Mouse (Mus musculus) c-Kit-positive CD71-negative TER-119-negative erythroid progenitor cells, embryonic 14.5 days (primary cell): ENCODE results near the gene Pafah1b3.

ENCODE experiments used
- DNase-seq: peaks from one replicate; pipeline ENCODE4 v3.0.0-alpha.2; 2013; ENCODE audit warnings: low read depth

Gene Pafah1b3

GRCm38 (mm10) chr7:25281166-25281733 lies 16.5 kb downstream of the Pafah1b3 start:
- no peak for DNase-seq

DNA sequence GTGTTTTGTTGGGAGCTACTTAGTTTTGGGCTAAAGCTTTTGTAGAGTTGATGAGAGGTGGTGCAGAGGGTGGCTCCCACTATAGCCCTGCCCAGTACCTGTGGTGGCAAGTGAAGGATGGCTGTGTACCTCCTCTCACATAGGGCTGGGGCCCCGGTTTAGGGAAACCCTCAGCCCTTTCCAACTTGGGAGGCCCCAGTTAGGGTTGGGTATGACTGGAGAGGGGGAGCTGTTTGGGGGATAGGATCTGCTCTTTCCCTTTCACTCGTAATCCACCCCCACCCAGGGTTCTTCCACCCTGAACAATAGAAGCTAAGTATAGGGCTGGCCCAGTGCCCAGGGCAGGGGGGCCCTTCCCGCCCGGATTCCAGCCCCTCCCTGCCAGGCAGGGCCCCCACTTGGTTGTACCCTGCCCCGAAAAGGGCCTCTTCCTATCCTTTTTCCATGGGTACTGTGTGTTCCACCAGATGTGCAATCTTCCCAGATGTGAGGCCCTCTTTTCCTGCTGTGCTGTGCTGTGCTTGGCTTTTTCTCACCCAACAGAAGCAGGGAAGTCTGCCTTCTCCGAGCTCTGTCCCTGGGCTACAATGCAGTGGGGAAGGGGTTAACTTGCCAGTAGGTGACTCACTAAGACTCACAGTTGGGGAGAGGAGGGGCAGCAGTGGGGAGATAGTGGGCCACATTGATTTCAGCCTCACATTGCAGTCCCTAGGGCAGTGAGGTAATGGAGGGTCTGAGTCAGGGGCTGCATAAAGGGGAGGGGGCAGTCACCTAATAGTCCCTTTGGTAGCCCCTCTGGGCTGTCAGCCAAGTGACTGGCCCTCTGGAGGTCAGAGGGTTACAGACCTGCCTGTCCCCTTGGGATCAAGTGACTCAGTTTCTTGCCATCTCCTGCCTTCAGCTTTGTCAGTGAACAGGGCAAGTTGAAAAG lies 17.7 kb downstream of the Pafah1b3 start:
- no peak for DNase-seq

DNA sequence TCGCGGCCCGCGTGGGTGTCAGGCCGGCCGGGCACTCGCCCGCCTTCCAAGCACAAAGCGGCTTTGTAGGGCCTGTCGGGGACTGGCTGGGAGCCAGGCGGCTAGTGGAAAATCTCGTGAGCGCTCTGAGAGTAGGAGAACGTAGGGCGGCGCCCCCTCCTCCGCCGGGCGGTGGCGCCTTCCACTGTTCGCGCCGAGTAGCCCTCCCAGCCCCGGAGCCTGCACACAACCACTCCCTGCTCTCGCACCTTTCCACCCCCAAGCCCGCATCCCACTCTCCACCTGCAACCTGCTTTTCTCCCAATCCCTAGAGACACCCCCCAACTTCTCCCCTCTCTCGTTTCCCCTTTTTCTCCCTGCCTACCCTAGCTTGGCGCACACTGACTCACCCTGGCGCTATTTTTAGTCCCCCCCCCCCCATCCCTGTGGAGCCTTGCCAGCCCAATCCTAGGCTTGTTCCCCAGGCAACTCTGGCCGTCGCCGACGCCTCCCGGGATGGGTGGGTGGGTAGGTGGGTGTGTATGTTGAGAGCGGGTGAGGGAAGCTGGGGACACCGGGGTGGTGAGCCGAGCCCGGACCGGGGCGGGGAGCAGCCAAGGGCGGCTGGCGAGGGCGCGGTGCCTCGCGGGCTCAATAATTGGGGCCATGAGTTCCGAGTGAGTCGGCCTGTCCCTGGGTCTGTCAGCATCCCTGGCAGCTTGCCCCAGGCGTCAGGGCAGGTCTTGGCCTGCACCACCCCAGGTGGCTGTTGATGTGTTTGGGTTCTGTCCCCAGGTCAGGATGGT lies 18.5 kb downstream of the Pafah1b3 start:
- DNase-seq, result no peak

GRCm38 (mm10) chr7:25278341-25279075 lies 19.3 kb downstream of the Pafah1b3 start:
- DNase-seq, result peak; percentile 85

DNA sequence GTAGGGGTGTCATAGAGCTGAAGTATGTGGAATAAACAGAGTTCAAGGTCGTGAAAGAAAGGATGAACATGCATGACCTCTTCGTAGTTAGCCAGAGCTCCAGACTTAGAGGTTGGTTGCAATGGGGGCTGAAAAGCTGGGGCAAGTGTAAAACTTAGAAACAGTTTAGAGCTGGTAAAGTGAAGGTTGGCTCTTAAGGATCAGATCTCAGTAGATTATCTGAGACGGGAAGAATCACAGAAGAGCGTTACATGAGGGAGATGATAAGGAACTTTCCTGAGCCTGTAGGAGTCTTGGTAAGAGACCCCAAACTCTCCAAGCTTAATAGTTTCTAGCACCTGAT lies 19.8 kb downstream of the Pafah1b3 start:
- DNase-seq, result no peak

GRCm38 (mm10) chr7:25277405-25277804 lies 20.4 kb downstream of the Pafah1b3 start:
- no peak for DNase-seq

GRCm38 (mm10) chr7:25275555-25276298 lies 22.1 kb downstream of the Pafah1b3 start:
- DNase-seq, result no peak

- no peak for DNase-seq
These were observed 22.8 kb downstream of the Pafah1b3 start for GRCm38 (mm10) chr7:25274996-25275395.

DNA sequence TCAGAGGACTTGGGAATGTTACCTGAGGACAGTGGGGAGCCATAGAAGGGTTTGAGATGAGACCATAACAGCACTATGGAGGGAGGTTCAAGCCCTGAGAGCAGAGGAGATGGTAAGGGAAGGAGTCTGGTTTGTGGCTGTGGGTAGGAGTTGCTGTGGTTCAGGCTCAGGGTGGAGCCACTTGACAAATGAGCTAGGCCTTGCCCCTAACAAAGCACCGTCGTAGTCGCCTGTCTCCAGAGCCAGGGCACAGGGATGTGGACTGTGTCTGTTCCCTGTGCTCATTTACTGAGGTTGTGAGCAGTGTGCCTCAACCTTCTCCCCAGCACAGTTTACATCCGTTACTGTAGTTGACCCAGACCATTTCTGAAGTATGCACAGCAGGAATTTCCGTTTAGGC lies 23.2 kb downstream of the Pafah1b3 start:
- DNase-seq, result no peak

DNA sequence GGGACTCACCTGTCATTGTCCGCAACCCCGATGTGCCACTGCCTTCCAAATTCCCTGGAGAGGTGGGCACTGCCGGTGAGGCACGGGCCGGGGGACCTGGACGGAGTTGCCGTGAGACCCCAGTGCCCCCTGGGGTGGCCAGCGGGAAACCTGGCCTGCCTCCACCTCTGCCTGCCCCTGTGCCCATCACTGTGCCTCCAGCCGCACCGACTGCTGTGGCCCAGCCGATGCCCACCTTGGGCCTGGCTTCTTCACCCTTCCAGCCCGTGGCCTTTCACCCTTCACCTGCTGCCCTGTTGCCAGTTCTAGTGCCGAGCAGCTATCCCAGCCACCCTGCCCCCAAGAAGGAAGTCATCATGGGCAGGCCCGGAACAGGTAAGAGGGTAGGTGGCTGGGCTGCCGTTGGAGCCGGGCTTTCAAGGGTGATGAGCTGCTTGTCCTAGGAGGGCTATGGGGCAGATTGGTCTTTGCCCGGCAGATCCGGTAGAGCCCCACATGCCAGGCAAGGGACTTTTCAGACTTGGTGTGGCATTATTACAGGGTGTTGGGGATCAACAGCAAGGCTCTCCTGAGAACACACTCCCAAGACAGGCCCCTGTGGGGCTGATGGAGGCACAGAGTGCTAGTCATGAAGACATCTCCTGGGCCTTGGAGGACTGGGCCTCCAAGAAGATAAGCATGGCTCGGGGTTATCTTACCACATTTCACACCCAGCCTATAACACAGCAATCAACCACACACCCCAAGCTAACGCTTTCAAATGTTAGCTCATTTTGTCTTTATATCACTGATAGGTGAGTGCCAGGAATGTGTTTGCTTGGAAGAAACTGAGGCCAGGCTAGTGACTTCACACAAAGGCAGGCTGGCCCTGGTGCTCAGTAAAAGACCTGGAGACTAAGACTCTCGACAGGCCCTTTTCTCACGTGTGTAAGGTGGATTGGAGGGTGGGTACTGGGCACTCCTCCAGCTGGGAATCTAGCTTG lies 24.2 kb downstream of the Pafah1b3 start:
- DNase-seq, result no peak

DNA sequence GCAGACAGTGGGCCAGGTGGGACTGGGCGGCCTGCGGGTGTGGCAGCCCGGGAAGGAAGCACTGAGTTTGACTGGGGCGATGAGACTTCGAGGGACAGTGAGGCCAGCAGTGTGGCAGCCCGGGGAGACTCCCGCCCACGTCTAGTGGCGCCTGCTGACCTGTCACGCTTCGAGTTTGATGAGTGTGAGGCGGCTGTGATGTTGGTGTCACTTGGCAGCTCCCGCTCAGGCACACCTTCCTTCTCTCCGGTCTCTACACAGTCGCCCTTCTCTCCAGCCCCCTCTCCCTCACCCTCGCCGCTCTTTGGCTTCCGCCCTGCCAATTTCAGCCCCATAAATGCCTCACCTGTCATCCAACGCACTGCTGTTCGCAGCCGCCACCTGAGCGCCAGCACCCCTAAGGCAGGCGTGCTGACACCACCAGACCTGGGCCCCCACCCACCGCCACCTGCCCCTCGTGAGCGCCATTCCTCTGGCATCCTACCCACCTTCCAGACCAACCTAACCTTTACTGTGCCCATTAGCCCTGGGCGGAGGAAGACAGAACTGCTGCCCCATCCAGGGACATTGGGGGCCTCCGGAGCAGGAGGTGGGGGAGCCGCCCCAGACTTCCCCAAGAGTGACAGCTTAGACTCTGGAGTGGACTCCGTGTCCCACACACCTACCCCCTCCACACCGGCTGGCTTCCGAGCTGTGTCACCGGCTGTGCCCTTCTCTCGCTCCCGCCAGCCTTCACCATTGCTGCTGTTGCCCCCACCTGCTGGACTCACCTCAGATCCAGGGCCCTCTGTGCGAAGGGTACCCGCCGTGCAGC lies 25.1 kb downstream of the Pafah1b3 start:
- no peak for DNase-seq

GRCm38 (mm10) chr7:25271651-25272444 lies 25.9 kb downstream of the Pafah1b3 start:
- no peak for DNase-seq

DNA sequence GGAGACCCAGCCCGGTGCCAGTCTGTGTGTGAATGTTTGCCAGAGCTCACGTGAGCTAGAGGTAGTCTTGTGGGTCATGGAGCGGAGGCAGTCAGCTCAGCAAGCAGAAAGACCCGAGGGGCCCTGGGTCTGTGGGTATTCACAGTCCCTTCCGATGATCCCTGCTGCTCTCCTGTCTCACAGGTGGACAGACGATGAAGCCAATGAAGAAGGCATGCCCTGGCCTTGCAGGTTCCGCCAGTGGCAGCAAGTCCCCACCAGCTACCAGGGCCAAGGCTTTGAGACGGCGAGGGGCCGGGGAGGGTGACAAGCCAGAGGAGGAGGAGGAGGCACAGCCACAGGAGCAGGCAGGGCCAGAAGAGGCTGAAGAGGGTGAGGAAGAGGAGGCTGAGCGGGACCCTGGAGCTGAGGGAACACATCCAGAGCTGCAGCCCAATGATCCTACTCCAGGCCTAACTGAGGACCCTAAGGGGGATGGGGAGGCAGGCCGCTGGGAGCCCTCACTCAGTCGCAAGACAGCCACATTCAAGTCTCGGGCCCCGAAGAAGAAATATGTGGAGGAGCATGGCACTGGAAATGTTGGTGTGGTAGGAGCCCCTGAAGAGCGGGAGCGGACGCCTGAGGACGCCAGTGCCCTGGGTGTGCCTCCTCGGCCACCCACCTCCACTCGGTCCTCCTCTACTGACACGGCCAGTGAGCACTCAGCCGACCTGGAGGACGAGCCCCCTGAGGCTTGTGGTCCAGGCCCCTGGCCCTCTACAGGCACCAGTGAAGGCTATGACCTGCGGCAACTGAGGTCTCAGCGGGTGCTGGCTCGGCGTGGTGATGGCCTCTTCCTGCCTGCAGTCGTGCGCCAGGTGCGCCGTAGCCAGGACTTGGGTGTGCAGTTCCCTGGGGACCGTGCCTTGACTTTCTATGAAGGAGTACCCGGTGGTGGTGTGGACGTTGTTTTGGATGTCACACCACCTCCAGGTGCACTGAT lies 26.8 kb downstream of the Pafah1b3 start:
- no peak for DNase-seq

DNA sequence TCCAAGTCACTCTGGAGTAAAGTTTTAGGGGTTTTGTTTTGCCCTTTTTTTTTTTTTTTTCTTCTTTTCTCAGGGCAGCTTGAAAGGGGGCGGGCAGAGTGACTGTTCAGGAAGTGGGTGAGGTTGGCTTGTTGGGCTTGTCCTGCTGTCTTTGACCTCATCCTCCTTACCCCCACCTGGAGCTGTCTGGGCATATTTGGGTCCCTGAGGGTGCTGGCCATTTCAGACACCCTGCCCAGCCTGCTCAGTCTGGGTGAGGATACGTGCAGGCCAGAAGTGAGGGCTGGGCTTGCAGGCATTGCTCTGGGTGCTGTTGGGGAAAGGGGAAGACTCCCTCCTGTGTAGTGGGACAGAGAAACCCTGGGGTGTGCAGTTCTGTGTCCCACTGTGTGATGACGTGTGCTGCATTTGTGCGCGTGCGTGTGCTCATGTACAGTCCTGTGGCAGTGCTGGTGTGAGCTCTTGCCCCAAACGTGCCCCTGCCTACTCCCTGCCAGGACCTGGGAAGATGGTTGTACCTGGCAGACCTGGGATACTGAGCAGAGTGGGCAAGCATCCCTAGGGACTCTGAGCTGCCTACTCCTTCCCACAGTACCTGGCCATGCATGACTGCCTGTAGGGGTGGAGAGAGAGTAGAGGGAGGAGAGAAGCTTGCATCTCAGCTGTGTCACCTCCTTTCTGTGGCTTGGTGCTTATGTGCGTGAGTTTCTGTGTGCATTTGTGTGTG lies 28.1 kb downstream of the Pafah1b3 start:
- no peak for DNase-seq

GRCm38 (mm10) chr7:25269029-25269428 lies 28.8 kb downstream of the Pafah1b3 start:
- no peak for DNase-seq

GRCm38 (mm10) chr7:25268588-25268987 lies 29.2 kb downstream of the Pafah1b3 start:
- DNase-seq, result no peak
